Mouse (Mus musculus) neural tube, embryonic 14.5 days (tissue): ENCODE measurements around the gene Sec62. TPM values are rescaled to one million over a fixed set of nuclear protein-coding genes. Genes with fewer than 3 reads are reported as not detected.

Source experiments
- ATAC-seq: fragments of 200-750 bp; cut with Nextera tagmentation; 2 replicates; pipeline ENCODE4 v1.8.0; 2017; ENCODE audit warnings: low read depth, mild to moderate bottlenecking, moderate TSS enrichment, moderate library complexity
- H3K27ac ChIP-seq: fragments of 300-500 bp; sonication (generic); 2 replicates; pipeline ENCODE4 v1.5.1; 2014; ENCODE audit warnings: low read depth, mild to moderate bottlenecking, control low read depth, low read length, moderate library complexity, mixed read lengths
- H3K27me3 ChIP-seq: fragments of 300-500 bp; sonication (generic); 2 replicates; pipeline ENCODE4 v1.6.1; 2014; ENCODE audit warnings: low read length; ENCODE audit not compliant: control insufficient read depth, insufficient read depth
- H3K36me3 ChIP-seq: fragments of 300-500 bp; sonication (generic); 2 replicates; pipeline ENCODE4 v1.6.1; 2014; ENCODE audit warnings: low read length, mixed read lengths; ENCODE audit not compliant: control insufficient read depth, insufficient read depth
- H3K4me1 ChIP-seq: fragments of 300-500 bp; sonication (generic); 2 replicates; pipeline ENCODE4 v1.6.1; 2014; ENCODE audit warnings: low read length; ENCODE audit not compliant: control insufficient read depth, insufficient read depth
- H3K4me2 ChIP-seq: fragments of 300-500 bp; sonication (generic); 2 replicates; pipeline ENCODE4 v1.6.1; 2014; ENCODE audit warnings: mild to moderate bottlenecking, low read depth, low read length, control low read depth
- H3K4me3 ChIP-seq: fragments of 300-500 bp; sonication (generic); 2 replicates; pipeline ENCODE4 v1.5.1; 2014; ENCODE audit warnings: low read depth, low read length, control low read depth, mixed read lengths
- H3K9ac ChIP-seq: fragments of 300-500 bp; sonication (generic); replicated peaks from 2 replicates; pipeline ENCODE4 v1.6.1; 2014; ENCODE audit warnings: low read depth, mild to moderate bottlenecking, control low read depth, low read length, mixed read lengths
- H3K9me3 ChIP-seq: fragments of 300-500 bp; sonication (generic); 2 replicates; pipeline ENCODE4 v1.6.1; 2016; ENCODE audit warnings: low read length; ENCODE audit not compliant: control insufficient read depth
- WGBS: fragments of 180-500 bp; shearing (Covaris S2); extraction: QIAGEN DNeasy Blood & Tissue Kit; methylation state at CpG from one replicate; pipeline ENCODE4 v1.1.7; 2014; 5-methylcytosine and 5-hydroxymethylcytosine counted together
- polyA plus RNA-seq: library from polyadenylated mRNA; unstranded; fragments of >200 nt; fragmentation: Nextera tagmentation; extraction: Ambion mirVana; gene quantifications from 2 replicates; pipeline ENCODE4 v1.2.1, GENCODE M21; 2014

Sec62 gene
- polyA plus RNA-seq, 1 experiment from 2014 or later: 102 TPM

DNA sequence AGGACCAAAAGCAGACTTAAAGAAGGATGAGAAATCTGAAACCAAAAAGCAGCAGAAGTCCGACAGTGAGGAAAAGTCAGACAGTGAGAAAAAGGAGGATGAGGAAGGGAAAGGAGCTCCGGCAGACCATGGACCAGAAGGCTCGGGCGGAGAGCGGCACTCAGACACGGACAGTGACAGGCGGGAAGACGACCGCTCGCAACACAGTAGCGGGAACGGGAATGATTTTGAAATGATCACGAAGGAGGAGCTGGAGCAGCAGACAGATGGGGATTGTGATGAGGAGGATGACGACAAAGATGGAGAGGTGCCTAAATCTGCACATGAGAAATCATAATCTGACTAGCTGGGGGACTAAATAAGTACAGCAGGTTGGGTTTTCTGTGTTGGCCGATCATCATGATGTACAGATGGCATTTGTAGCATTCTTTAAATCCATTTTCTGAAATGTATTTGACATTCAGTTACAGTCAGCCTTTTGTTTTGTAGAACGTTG, 26.0 kb downstream of the Sec62 start:
- Histone ChIP-seq H3K36me3 (peaks cover 28% of the 10 kb centered on the region), H3K4me3 (no peak overlapping the region), H3K4me2 (no peak overlapping the region), H3K9ac (no peak overlapping the region), H3K9me3 (no peaks in the 10 kb centered on the region), H3K4me1 (no peaks in the 10 kb centered on the region), H3K27me3 (no peaks in the 10 kb centered on the region), H3K27ac (no peak overlapping the region)
- ATAC-seq: no peak
- WGBS: 96% methylated on average over 16 of the region's 16 CpGs

DNA sequence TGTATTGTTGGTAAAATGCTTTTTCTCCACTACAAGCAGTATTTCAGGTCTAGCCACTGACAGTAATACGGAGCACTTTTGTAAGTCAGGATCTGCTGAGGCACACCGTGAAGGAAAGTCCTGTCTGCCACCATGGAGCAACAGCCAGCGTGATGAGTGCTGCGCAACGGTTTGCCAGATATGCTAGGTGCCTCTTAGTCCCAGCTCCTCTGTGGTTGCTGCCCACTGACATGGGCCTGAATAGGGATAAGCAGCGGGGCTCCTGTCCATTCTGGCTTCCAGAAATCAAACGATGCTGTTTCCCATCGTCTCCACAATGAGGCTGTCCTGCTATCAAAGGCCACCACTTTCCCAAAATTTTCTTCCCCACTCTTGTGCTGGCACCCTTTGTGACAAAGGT, 29.5 kb downstream of the Sec62 start:
- no peak overlapping the region for H3K4me3 ChIP-seq
- H3K27me3 ChIP-seq: no peaks in the 10 kb centered on the region
- no peak overlapping the region for H3K4me2 ChIP-seq
- no peaks in the 10 kb centered on the region for H3K9me3 ChIP-seq
- H3K9ac ChIP-seq: no peak overlapping the region
- H3K27ac ChIP-seq: no peak overlapping the region
- 94% methylated on average over 8 of the region's 8 CpGs for WGBS
- peaks cover 17% of the 10 kb centered on the region for H3K36me3 ChIP-seq
- no peak for ATAC-seq
- H3K4me1 ChIP-seq: no peaks in the 10 kb centered on the region

DNA sequence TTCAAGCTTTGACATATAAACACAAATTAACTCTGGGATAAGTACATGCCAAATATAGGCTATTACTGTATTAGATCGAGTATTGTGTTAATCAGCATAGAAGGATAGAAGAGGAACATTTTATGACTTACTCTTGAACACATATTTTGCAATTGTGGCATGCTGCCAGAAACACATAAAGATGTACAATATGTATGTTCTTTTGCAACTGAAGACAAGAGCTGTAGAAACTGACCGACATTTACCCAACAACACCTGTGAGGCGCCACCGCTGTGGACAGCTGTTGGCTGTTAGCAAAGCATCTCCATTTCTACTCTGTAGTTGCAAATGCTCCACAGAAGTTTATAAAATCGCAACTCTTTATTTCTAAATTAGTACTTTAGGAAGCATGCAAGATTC, 33.4 kb downstream of the Sec62 start:
- Histone ChIP-seq H3K9me3 (no peaks in the 10 kb centered on the region), H3K4me2 (no peak overlapping the region), H3K27ac (no peak overlapping the region), H3K4me3 (no peak overlapping the region), H3K4me1 (no peaks in the 10 kb centered on the region), H3K9ac (no peak overlapping the region), H3K36me3 (no peaks in the 10 kb centered on the region; the same call in 1 of the 2 replicates), H3K27me3 (no peaks in the 10 kb centered on the region)
- no peak for ATAC-seq
- 93% methylated on average over 5 of the region's 5 CpGs for WGBS

DNA sequence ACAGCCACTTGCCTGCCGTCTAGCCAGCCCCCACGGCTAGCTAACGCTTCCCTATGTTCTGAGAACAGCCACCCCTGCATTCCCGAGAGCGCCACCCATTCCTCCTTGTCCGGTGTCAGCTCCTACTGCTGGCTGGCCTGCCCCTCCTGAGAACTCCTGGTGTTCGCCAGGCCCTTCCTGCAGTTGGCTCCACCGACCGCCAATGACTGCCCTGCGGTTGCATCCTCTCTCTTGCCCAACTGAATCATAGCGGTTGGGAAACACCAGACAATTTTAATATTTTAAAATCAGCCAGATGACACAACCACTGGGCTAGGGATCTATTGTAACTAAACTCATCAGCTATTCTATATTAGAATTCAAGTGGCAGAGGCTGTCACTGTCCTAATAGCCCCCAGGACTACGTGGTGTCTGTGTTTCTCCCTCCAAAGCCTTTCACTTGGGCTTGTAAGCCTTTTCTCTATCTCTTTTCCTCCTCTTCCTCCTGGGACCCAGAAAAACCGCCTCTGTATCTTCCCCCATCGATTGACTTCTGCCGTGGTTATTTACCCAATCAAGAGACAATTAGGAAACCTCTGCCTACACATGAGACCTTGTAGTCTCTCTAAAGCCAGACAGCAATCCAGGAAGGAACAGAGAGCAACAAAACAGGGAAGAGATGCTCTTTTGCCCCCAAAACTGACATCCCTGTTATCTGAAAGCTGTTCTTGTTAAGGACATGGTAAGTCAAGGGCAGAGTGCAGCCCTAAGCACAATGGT, 39.4 kb downstream of the Sec62 start:
- WGBS: 79% methylated on average over 15 of the region's 15 CpGs
- Histone ChIP-seq H3K4me2 (no peak overlapping the region), H3K36me3 (no peaks in the 10 kb centered on the region), H3K27me3 (no peaks in the 10 kb centered on the region), H3K27ac (no peak overlapping the region), H3K9me3 (no peaks in the 10 kb centered on the region), H3K4me1 (no peaks in the 10 kb centered on the region), H3K4me3 (no peak overlapping the region), H3K9ac (no peak overlapping the region)
- no peak for ATAC-seq

DNA sequence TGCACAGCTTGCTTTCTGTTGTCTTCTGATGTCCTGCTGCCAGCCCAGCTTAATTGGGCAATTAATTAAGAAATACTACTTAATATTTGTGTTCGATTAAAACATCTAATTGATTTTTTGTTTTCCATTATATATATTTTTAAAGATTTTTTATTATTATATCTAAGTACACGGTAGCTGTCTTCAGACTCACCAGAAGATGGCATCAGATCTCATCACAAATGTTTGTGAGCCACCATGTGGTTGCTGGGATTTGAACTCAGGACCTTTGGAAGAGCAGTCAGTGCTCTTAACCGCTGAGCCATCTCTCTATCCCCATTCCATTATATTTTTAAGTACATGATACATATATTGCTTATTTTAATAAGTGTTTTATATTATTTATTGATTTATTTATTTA, 40.6 kb downstream of the Sec62 start:
- Histone ChIP-seq H3K4me2 (no peak overlapping the region), H3K27me3 (no peaks in the 10 kb centered on the region), H3K9me3 (no peaks in the 10 kb centered on the region), H3K4me3 (no peak overlapping the region), H3K27ac (no peak overlapping the region), H3K9ac (no peak overlapping the region), H3K4me1 (no peaks in the 10 kb centered on the region), H3K36me3 (no peaks in the 10 kb centered on the region)
- 86% methylated on average over 3 of the region's 3 CpGs for whole genome bisulfite sequencing
- ATAC-seq: no peak

DNA sequence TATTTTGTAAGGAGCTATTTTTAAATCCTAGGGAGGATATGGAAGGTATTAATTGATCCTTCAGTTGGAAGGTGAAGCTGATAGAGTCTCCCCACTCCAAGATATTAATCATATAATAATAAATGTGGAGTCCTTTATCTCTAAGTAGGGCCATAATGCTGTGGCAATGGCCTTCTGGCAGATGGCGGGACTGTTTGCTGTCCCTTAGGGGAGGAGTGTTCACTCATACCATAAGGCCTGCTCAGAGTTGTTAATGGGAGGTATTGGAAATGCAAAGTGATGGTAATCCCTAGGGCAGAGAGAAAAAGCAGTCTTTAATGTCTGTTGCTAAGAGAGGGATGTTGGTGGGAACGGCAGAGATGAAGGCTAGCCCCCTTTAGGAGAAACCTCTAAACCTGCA, 53.1 kb downstream of the Sec62 start:
- Histone ChIP-seq H3K36me3 (no peaks in the 10 kb centered on the region), H3K27me3 (no peaks in the 10 kb centered on the region), H3K27ac (no peak overlapping the region), H3K4me2 (no peak overlapping the region), H3K4me3 (no peak overlapping the region), H3K9ac (no peak overlapping the region), H3K9me3 (no peaks in the 10 kb centered on the region), H3K4me1 (no peaks in the 10 kb centered on the region)
- 34% methylated on average over 2 of the region's 2 CpGs for WGBS
- no peak for ATAC-seq

DNA sequence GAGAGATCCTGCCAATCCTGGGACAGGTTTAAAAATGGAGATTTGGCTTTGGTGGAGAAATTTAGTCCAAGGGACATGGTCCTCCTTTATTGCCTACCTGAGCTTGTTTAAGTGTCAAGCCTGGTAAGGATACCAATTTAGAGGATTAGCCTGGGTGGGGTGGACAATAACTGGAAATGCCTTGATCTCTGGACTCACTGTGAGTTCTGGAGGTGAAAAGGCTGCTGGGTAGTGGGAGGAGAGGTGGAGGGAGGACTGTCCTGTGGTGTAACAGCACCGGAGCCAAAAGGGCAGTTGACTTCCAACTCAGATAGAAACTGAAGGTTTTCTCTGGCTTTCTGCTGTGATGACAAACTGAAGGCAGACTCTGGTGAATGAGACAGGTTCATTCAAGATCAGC, 54.7 kb downstream of the Sec62 start:
- Histone ChIP-seq H3K4me1 (no peaks in the 10 kb centered on the region), H3K9ac (no peak overlapping the region), H3K36me3 (no peaks in the 10 kb centered on the region), H3K9me3 (no peaks in the 10 kb centered on the region), H3K4me2 (no peak overlapping the region), H3K27me3 (no peaks in the 10 kb centered on the region), H3K4me3 (no peak overlapping the region), H3K27ac (no peak overlapping the region)
- 61% methylated on average over 1 of the region's 1 CpGs for WGBS
- ATAC-seq: no peak

DNA sequence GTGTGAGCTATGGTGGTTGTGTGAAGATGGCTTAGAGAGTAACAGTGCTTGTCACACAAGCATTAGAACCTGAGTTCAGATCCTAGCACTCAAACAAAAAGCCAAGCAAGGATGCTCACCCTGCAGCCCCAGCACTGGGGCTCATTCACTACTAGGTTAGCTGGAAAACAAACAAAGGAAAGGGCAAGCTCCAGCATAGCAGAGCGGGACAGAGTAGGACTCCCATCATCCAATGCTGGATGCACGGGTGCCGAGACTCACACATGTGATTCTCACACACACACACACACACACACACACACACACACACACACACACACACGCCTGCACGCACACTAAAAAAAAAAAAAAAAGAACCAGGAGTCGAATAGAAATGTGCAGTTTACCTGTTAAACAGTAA, 58.7 kb downstream of the Sec62 start:
- Histone ChIP-seq H3K27ac (no peak overlapping the region), H3K9me3 (no peaks in the 10 kb centered on the region), H3K9ac (no peak overlapping the region), H3K27me3 (peaks cover 9% of the 10 kb centered on the region; the same call in 1 of the 2 replicates), H3K4me3 (no peak overlapping the region), H3K4me2 (no peak overlapping the region), H3K36me3 (no peaks in the 10 kb centered on the region), H3K4me1 (0 out of 2 replicates have a peak, but pooled peaks cover 3% of the 10 kb centered on the region)
- 74% methylated on average over 6 of the region's 6 CpGs for WGBS
- ATAC-seq: no peak

DNA sequence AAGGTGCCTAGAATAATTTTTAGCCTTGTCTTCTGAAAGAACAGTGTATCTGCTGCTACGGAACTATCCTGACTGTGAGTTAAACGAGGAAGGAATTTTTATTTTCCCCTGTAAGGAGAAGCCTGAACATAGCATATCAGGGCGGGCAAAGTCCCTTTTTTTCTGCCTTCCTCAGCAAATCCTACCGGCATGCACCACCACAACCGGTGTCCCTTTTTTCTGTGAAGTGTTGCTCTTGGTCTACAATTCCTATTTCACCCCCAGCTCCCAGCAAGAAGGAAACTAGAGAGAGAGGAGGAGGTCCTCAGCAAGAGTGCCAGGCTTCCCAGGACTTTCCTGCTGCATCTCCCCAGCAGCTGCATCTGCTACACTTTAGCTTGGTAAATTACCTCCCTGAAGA, 60.9 kb downstream of the Sec62 start:
- peaks cover 12% of the 10 kb centered on the region; the same call in 1 of the 2 replicates for H3K27me3 ChIP-seq
- ATAC-seq: no peak
- no peak overlapping the region for H3K4me3 ChIP-seq
- no peaks in the 10 kb centered on the region for H3K36me3 ChIP-seq
- H3K27ac ChIP-seq: no peak overlapping the region
- H3K9me3 ChIP-seq: no peaks in the 10 kb centered on the region
- 92% methylated on average over 5 of the region's 5 CpGs for WGBS
- H3K9ac ChIP-seq: no peak overlapping the region
- H3K4me1 ChIP-seq: 0 out of 2 replicates have a peak, but pooled peaks cover 3% of the 10 kb centered on the region
- no peak overlapping the region for H3K4me2 ChIP-seq
